ENCODE assay signal across 16 mouse cellular contexts in genomic region chr14:21600174-21600566, GRCm38 (mm10).
DNase-seq lines count a peak whose midpoint lies in the region; ATAC-seq and TF ChIP-seq lines count a peak whose summit lies in the region.
"Had no signal": no experiment of that assay in that cellular context is flagged by ENCODE, and none has a peak within 500 bp of the region (broad histone marks: within the 10 kb centered on the region; RNA-seq: fewer than 3 reads in every experiment).

No protein-coding gene starts in this region.

- H3K27ac ChIP-seq in forebrain, embryonic 12.5 days = peak overlapping the region; percentile 78
- H3K27ac ChIP-seq in hindbrain, embryonic 14.5 days = peak overlapping the region; percentile 58
- peak overlapping the region; percentile 68 for H3K27ac ChIP-seq in midbrain, embryonic 13.5 days
- no peak overlapping the region for H3K27ac ChIP-seq in limb, embryonic 10.5 days
- H3K27ac ChIP-seq: embryonic facial prominence, embryonic 12.5 days; heart, embryonic 13.5 days; lung, embryonic 15.5 days had no signal

- peak overlapping the region; percentile 61; the same call in 1 of the 2 replicates for H3K4me3 ChIP-seq in G1E (ENCODE audit: low read depth, low read length)
- H3K4me3 ChIP-seq in forebrain, embryonic 12.5 days (replicated peaks) = no peak overlapping the region
- H3K4me3 ChIP-seq in hindbrain, embryonic 14.5 days (replicated peaks; ENCODE audit: low read length) = no peak overlapping the region
- no peak overlapping the region for H3K4me3 ChIP-seq in midbrain, embryonic 13.5 days (replicated peaks)
- H3K4me3 ChIP-seq in limb, embryonic 10.5 days = no peak overlapping the region
- H3K4me3 ChIP-seq: embryonic facial prominence, embryonic 12.5 days; heart, embryonic 13.5 days; lung, embryonic 15.5 days had no signal

- ATAC-seq in G1E (ENCODE audit: extremely low read depth, insufficient number of reproducible peaks, low FRiP score, poor library complexity, severe bottlenecking) = no peak
- ATAC-seq in forebrain, embryonic 12.5 days (ENCODE audit: low FRiP score) = peak; percentile 59
- ATAC-seq in hindbrain, embryonic 14.5 days (ENCODE audit: low FRiP score) = no peak
- no peak for ATAC-seq in midbrain, embryonic 13.5 days

- H3K36me3 ChIP-seq in G1E (replicated peaks) = peaks cover 3% of the 10 kb centered on the region
- H3K36me3 ChIP-seq in forebrain, embryonic 12.5 days (replicated peaks) = peaks cover 9% of the 10 kb centered on the region
- H3K36me3 ChIP-seq in hindbrain, embryonic 14.5 days (replicated peaks; ENCODE audit: control insufficient read depth, insufficient read depth) = no peaks in the 10 kb centered on the region
- peaks cover 4% of the 10 kb centered on the region; the same call in 1 of the 2 replicates for H3K36me3 ChIP-seq in midbrain, embryonic 13.5 days
- H3K36me3 ChIP-seq in limb, embryonic 10.5 days = peaks cover 9% of the 10 kb centered on the region
- H3K36me3 ChIP-seq: embryonic facial prominence, embryonic 12.5 days; lung, embryonic 15.5 days had no signal

- H3K27me3 ChIP-seq in G1E (ENCODE audit: insufficient read depth, low read length) = no peaks in the 10 kb centered on the region
- H3K27me3 ChIP-seq in forebrain, embryonic 12.5 days = no peaks in the 10 kb centered on the region
- H3K27me3 ChIP-seq in hindbrain, embryonic 14.5 days (ENCODE audit: control insufficient read depth, insufficient read depth, low read length) = no peaks in the 10 kb centered on the region
- no peaks in the 10 kb centered on the region for H3K27me3 ChIP-seq in midbrain, embryonic 13.5 days
- H3K27me3 ChIP-seq in limb, embryonic 10.5 days (ENCODE audit: low read depth, poor library complexity, severe bottlenecking) = no peaks in the 10 kb centered on the region
- H3K27me3 ChIP-seq: embryonic facial prominence, embryonic 12.5 days; heart, embryonic 13.5 days; lung, embryonic 15.5 days had no signal

- peak overlapping the region; percentile 1; the same call in 1 of the 2 replicates for H3K4me2 ChIP-seq in forebrain, embryonic 12.5 days
- no peak overlapping the region for H3K4me2 ChIP-seq in hindbrain, embryonic 14.5 days (replicated peaks)
- no peak overlapping the region for H3K4me2 ChIP-seq in midbrain, embryonic 13.5 days (replicated peaks)
- H3K4me2 ChIP-seq: embryonic facial prominence, embryonic 12.5 days; heart, embryonic 13.5 days; lung, embryonic 15.5 days had no signal

- no peak overlapping the region for H3K9ac ChIP-seq in forebrain, embryonic 12.5 days
- H3K9ac ChIP-seq in hindbrain, embryonic 14.5 days = no peak overlapping the region
- no peak overlapping the region for H3K9ac ChIP-seq in midbrain, embryonic 13.5 days (replicated peaks)
- H3K9ac ChIP-seq: embryonic facial prominence, embryonic 12.5 days; heart, embryonic 13.5 days; lung, embryonic 15.5 days had no signal

- TF ChIP-seq CTCF in G1E (IDR thresholded peaks at IDR 0.05; ENCODE audit: low read depth, low read length) = no peak

- no peaks in the 10 kb centered on the region for H3K9me3 ChIP-seq in G1E (replicated peaks)
- no peaks in the 10 kb centered on the region for H3K9me3 ChIP-seq in forebrain, embryonic 12.5 days
- no peaks in the 10 kb centered on the region for H3K9me3 ChIP-seq in hindbrain, embryonic 14.5 days (ENCODE audit: control insufficient read depth, low read length)
- H3K9me3 ChIP-seq in midbrain, embryonic 13.5 days = no peaks in the 10 kb centered on the region
- no peaks in the 10 kb centered on the region for H3K9me3 ChIP-seq in limb, embryonic 10.5 days (replicated peaks)
- H3K9me3 ChIP-seq: embryonic facial prominence, embryonic 12.5 days; heart, embryonic 13.5 days; lung, embryonic 15.5 days had no signal

- 36% methylated on average over 5 of the region's 5 CpGs for WGBS in forebrain, embryonic 12.5 days
- WGBS in hindbrain, embryonic 14.5 days = 44% methylated on average over 5 of the region's 5 CpGs
- WGBS in midbrain, embryonic 13.5 days = 48% methylated on average over 5 of the region's 5 CpGs
- 79% methylated on average over 5 of the region's 5 CpGs for WGBS in limb, embryonic 10.5 days

- no peak for DNase-seq in G1E (ENCODE audit: low spot score)
- no peak for DNase-seq in hindbrain, embryonic 14.5 days (ENCODE audit: low spot score)
- no peak for DNase-seq in thymus, postnatal 4 days
- no peak for DNase-seq in limb, embryonic 10.5 days (ENCODE audit: low spot score)
- no peak for DNase-seq in heart, adult 8-10 months (ENCODE audit: low spot score)
- no peak for DNase-seq in lung, adult 18-20 months
- DNase-seq: cerebellum, adult 11 months; gastrocnemius, postnatal 25 days; left cerebral cortex, postnatal 4 days; right cerebral cortex, postnatal 25 days; thymus, adult 18-20 months had no signal

- H3K4me1 ChIP-seq in G1E (ENCODE audit: insufficient read depth, low read depth, low read length) = peaks cover 76% of the 10 kb centered on the region
- peaks cover 44% of the 10 kb centered on the region for H3K4me1 ChIP-seq in forebrain, embryonic 12.5 days
- H3K4me1 ChIP-seq in hindbrain, embryonic 14.5 days (replicated peaks; ENCODE audit: control insufficient read depth, insufficient read depth, low read length) = peaks cover 29% of the 10 kb centered on the region
- H3K4me1 ChIP-seq in midbrain, embryonic 13.5 days (replicated peaks) = peaks cover 52% of the 10 kb centered on the region
- H3K4me1 ChIP-seq in limb, embryonic 10.5 days = peaks cover 22% of the 10 kb centered on the region
